Mouse (Mus musculus): ENCODE data around the gene Sgo2a.

GRCm38 (mm10) chr1:57976860-57977259, 18.9 kb upstream of the Sgo2a start:
- TF ChIP-seq POLR2A (IDR thresholded peaks at IDR 0.05; ENCODE audit: borderline replicate concordance, insufficient read depth, low read length) (no peak), CTCF (IDR thresholded peaks at IDR 0.05; ENCODE audit: borderline replicate concordance, insufficient read depth, low read depth, low read length) (no peak)

Data from cerebellum, adult 2 months (tissue).